Mouse (Mus musculus) left cerebral cortex, postnatal 4 days (tissue): Measurements from ENCODE around the gene Uap1. TPM values are rescaled to one million over a fixed set of nuclear protein-coding genes. Genes with fewer than 3 reads are reported as not detected.

Source experiments
- DNase-seq: peaks from one replicate; pipeline ENCODE4 v3.0.0-alpha.2; 2022
- intact Hi-C: fragments of 180-260 bp; cut with DNase I; formaldehyde crosslinking; loops from one replicate; pipeline ENCODE4 v1.15.1; 2025
- total RNA-seq, 2 experiments: library from RNA; stranded (reverse); gene quantifications; 2 replicates each; pipeline ENCODE4 v1.2.3; 2021

Gene Uap1
- total RNA-seq, 2 experiments from 2014 or later: 53.1 to 57.7 TPM

DNA sequence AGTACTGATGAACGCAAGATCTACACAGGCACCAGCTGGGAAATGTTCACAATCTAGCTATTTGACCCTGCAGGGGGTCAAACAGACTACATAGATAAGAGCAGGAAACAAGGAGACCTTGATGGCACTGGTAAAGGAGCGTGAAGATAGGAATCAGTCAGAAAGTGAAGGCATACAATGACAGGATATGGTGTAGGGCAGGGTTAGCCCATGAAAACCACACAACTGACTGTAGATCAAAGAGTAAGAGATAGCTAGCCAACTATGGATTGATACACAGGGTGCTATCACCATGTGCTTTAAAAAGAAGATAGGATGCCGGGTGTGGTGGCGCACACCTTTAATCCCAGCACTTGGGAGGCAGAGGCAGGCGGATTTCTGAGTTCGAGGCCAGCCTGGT, 7.0 kb downstream of the Uap1 start:
- intact Hi-C loops: no loop called here
- no peak for DNase-seq

- intact Hi-C loops: no loop called here
- DNase-seq: no peak
Observed at GRCm38 (mm10) chr1:170164913-170165312, 9.8 kb downstream of the Uap1 start.

DNA sequence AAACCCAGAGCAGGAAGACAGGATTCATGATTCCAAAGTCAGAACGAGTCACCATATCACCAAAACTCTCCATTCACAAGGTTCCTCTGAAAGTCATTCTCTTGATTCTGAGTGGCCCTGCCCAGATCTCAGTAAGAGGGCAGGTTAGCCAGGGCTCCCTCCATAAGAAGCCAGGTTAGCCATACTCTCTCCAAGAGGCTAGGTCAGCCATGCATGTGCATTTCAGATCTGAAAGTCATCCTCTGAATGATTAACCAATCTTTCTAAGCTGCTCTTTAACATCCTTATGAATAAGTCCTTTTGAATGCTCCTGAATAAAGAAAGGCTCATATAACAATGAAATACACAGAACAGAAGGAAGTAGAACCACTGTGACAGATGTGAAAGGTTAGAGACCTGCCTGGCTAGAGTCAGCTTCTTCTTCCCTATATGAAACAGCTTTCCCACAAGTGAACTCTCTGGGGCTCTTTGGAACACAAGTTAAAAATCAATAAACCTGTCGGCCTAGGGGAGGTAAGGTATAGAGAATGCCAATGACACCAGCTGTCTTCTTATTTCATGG, 10.6 kb downstream of the Uap1 start:
- intact Hi-C loops: no loop called here
- DNase-seq: no peak

DNA sequence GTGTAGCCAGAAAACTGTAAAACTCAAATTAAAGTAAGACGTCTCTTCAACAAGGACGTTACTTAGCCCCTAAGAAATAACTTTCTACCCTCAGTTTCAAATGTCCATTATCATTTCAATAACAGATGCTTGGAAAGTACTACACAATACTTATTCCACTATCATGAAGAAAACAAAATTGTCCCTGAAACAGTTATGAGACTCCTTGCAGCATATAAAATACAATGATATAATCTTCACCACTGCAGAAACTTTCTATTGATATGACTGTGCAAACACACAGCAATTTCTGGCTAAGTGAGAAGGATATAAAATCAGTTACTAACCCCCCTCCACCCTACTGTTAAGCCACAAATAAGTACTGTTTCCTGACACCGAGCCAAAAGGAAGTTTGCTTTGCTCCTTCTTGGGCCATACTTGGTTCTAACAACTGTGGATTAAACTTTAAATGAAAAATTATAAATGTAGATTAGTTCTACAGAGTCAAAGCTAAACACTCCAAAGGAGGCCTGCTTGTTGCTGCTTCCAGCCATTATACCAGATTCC, 11.3 kb downstream of the Uap1 start:
- intact Hi-C loops: no loop called here
- no peak for DNase-seq

DNA sequence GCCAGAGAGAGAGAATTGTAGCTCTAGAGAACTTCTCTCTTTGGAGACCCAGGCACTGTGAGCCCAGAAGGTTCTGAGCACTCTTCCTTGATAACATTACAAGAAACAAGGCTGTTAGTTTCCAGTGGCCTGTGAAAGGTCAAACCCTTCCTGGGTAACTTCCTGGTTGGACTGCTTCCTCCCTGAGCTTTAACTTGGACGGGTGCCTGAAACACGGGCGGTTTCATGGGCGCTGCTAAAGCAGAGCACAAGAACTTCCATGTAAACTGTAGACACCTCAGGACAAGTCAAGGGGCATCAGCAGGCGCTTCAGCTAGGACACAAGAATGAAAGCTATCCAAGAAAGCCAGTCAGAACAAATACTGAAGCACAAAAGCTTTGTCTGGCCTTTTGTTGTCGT, 12.9 kb downstream of the Uap1 start:
- intact Hi-C loops: no loop called here
- DNase-seq: no peak

- DNase-seq: no peak
- intact Hi-C loops: no loop called here
Observed at GRCm38 (mm10) chr1:170160397-170160938, 14.3 kb downstream of the Uap1 start.

DNA sequence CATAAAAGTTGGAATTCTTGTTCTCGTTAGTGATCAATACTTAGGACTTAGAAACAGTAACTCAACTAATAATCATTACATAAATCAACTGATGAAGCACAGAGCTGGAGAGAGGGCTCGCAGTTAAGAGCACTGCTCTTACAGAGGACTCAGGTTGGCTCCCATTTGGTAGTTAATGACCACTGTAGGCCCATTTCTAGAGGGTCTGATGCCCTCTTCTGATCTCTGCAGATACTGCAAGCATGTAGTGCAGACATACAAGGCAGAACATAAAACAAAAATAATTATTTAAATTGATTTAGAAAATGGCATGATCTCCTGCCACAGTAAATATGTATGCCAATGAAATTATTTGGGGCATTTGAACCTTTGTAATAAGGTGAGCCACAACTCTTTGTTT, 15.1 kb downstream of the Uap1 start:
- intact Hi-C loops: loop anchor here (10.0 kb wide), 1 partner anchor 45 kb away; no protein-coding TSS in a partner anchor
- DNase-seq: no peak

- DNase-seq: no peak
- intact Hi-C loops: loop anchor here (10.0 kb wide), 1 partner anchor 49 kb away; no protein-coding TSS in a partner anchor
Observed at GRCm38 (mm10) chr1:170155761-170156160, 19.0 kb downstream of the Uap1 start.

- no peak for DNase-seq
- intact Hi-C loops: loop anchor here (10.0 kb wide), 1 partner anchor 50 kb away; no protein-coding TSS in a partner anchor
Observed at GRCm38 (mm10) chr1:170155298-170155697, 19.5 kb downstream of the Uap1 start.

DNA sequence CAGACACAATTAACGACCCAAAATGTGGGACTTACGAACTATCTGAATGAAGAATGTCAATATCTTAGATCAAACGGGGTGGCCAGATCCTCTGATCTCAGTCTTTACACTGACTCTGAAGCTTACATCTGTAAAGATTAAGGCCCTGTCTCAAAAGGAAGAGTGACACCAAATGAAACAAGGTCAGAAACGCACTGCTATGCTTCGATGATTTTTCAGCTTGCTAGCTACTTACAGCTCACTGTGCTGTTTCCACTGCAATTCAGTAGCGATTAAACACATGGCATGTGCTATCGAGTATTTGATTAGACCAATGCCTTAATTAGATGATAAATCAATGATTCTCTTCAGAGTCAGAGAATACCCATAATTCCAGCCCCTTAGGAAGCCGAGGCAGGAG, 20.8 kb downstream of the Uap1 start:
- intact Hi-C loops: loop anchor here (10.0 kb wide), 1 partner anchor 51 kb away; no protein-coding TSS in a partner anchor
- DNase-seq: no peak

GRCm38 (mm10) chr1:170152552-170152951, 22.2 kb downstream of the Uap1 start:
- intact Hi-C loops: loop anchor here (10.0 kb wide), 1 partner anchor 52 kb away; no protein-coding TSS in a partner anchor
- DNase-seq: no peak

DNA sequence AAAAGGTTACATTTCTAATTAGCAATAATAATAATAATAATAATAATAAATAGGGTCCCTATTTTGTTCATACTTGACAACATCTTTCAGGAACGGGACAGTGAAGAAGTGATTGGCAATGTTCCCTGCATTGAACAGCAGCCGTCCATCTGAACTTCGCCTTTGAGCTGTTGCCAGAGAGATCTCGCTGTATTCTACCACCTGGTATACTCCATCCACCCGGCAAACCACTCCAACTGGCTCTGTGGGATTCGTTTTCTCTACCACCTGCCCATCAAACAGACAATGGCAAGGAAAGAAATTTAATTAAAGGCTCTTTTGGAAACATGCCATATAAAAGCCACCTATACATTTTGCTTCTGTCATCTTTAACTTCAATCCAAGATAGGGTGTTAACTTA, 23.9 kb downstream of the Uap1 start:
- intact Hi-C loops: loop anchor here (10.0 kb wide), 1 partner anchor 54 kb away; no protein-coding TSS in a partner anchor

GRCm38 (mm10) chr1:170149756-170150155, 25.0 kb downstream of the Uap1 start:
- no peak for DNase-seq
- intact Hi-C loops: loop anchor here (10.0 kb wide), 1 partner anchor 55 kb away; no protein-coding TSS in a partner anchor

More for the DNA sequence above, 23.9 kb downstream of the Uap1 start:
- peak; percentile 19 for DNase-seq

GRCm38 (mm10) chr1:170148536-170148935, 26.2 kb downstream of the Uap1 start:
- no peak for DNase-seq
- intact Hi-C loops: no loop called here

GRCm38 (mm10) chr1:170147651-170148448, 26.9 kb downstream of the Uap1 start:
- intact Hi-C loops: no loop called here
- no peak for DNase-seq

DNA sequence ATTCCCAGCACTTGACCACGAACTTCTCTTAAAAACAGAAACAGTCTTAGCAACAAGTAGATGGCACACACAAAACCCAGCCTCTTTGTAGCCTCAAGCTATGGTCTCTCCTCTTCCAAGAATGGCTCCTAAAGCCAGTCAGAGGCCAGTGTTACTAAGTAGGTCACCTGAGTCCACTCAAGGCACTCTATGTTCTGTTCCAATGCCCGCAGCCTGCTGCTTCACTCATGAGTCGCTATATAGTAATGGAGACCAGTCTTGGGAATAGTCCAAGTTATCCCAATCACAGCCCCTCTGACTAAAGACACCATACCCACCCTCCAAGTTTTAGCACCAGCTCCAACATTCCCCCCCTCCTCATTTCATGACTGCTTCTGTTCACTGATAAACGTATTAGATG, 29.2 kb downstream of the Uap1 start:
- no peak for DNase-seq
- intact Hi-C loops: no loop called here

- DNase-seq: no peak
- intact Hi-C loops: no loop called here
Observed at GRCm38 (mm10) chr1:170142256-170142871, 32.4 kb downstream of the Uap1 start.

- intact Hi-C loops: no loop called here
- no peak for DNase-seq
Observed at GRCm38 (mm10) chr1:170141626-170142025, 33.1 kb downstream of the Uap1 start.

DNA sequence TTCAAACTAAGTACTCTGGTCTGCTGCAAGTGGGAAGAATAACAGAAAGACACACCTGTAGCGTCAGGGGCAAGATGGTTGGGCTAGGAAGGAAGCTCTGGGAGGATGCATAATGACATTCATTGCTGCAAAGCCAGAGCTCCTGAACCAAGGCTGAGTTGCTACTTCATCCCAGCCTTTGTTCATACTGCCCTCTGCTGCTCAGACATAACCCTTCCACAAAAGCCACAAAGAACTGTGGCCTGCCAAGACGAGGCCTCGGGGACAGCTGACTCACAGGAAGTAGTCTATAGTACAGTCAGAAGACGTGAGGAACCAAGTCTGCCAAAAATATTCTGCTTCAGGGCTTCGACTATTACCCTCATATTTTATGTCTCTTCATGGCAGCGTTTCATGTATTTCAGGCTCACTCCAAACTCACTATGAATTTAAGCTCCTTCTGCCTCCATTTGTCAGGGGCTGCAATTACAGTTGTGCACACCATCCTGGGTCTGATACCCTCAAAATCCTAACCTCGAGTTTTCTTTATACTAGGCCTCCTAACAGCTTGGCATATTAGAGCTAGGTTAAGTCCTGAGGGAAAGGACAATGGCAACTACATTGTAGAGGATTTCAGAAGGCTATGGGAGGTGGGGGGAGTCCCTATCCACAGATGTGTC, 38.3 kb downstream of the Uap1 start:
- intact Hi-C loops: loop anchor here (10.0 kb wide), 1 partner anchor 152 kb away; no protein-coding TSS in a partner anchor
- DNase-seq: peak; percentile 71

DNA sequence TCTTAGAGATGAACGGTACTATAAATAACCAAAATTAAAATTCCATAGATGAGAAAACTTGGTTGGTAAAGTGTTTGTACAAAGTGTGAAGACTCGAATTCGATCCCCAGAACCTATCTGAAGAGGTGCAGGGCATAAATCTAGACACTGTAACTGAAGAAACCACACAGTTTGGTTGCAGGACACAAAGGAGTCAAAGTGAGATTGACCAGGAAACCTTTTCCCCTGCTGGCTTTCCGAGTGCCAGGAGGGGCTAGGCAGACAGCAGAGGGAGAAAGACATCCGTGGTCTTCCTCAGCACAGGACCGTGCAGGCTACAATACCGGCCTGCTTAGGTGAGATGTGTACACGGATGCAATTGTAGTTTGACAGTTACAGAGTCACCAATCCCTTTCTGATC, 40.5 kb downstream of the Uap1 start:
- no peak for DNase-seq
- intact Hi-C loops: loop anchor here (10.0 kb wide), 1 partner anchor 149 kb away; no protein-coding TSS in a partner anchor
